Mouse (Mus musculus): ENCODE data around the gene Drd1.

Gene Drd1

DNA sequence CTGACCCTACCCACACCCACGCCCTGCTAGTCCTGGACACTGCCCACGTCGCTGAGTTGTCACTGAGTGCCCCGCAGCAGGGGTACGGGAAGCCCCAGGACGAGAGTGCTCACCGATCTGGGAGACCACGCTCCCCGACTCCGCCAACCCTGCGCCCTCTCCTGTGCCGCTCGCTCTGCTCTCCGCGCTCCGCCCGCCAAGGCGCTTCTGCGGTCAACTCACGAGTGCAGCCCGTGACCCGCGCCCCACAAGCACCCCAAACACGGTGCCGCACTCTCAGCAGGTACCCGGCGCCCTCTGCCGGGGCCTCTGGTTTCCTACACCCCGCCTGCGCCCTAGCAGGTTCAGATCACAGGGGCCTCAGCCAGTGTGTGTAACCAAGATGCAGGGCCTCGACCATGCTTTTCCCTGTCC is at the start of gene Drd1:
TSS of gene Drd1 (minus strand) at position 258 of the 414 bp plus-strand sequence.
- in situ Hi-C loops (cut with MboI; ENCODE audit: low pct_unique_long_range_greater_than_20kb in 1 of 2, low sequenced_read_pairs in 2 of 2, unreplicated experiment in 1 of 2), result loop anchor here (10.0 to 25.0 kb wide), 3 partner anchors 241 to 271 kb away; no protein-coding TSS in a partner anchor

DNA sequence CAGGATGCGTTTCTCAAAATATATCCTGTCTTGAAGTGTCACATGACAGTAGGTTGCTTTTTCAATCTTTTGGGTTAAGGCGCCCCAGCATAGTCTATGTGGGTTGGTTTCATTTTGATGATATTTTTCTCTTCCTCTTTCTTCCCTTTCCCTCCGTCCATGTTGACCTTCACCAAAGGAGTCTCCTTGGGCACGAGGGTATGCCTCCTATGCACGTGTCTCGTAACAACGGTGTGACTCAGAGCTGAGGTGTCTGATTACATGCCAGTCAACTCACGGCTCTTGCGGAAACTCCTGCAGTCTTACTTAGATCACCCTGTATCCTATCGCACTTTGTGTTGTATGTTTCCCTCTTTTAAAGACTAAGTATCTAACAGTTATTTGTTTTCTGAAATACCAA is 48.4 kb upstream of the Drd1 start:
- in situ Hi-C loops (cut with MboI; ENCODE audit: low pct_unique_long_range_greater_than_20kb in 1 of 2, low sequenced_read_pairs in 2 of 2, unreplicated experiment in 1 of 2), result no loop called here

DNA sequence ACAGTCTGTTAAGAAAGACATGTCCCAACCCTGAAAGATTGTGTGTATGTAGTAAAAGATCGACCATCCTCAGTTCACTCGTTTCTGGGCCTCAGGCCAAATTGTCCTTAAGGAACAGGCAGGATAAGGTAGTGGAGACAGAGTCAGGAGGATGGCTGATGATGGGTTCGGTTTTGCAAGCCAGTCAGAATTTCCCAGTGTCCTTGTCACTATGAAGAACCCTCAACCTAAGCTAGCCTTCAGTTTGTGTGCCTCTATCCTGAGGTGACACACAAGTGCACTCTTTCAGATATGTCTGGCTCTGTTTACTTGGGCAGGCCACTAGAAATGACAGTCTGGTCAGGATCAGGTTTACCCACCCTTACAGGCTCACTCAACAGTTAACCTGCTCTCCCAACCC is 47.8 kb upstream of the Drd1 start:
- in situ Hi-C loops (cut with MboI; ENCODE audit: low pct_unique_long_range_greater_than_20kb in 1 of 2, low sequenced_read_pairs in 2 of 2, unreplicated experiment in 1 of 2), result no loop called here

DNA sequence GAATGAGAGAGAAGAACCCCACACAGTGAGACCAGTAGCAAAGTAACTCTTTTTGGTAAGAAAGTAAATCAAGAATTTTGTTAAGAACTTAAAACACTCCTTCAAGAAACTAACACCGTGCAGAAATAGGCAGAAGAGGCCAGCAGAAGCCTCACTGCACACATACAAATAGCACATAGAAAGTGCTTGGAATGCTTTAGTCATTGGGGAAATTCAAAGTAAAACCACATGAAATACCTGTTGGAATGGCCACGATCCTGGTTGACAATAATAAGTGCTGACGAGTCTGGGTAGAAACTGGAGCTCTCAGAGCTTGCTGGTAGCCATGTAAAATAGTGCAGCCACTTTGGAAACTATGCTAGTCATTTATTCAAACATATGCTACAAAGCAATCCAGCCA is 46.6 kb upstream of the Drd1 start:
- in situ Hi-C loops (cut with MboI; ENCODE audit: low pct_unique_long_range_greater_than_20kb in 1 of 2, low sequenced_read_pairs in 2 of 2, unreplicated experiment in 1 of 2), result no loop called here

DNA sequence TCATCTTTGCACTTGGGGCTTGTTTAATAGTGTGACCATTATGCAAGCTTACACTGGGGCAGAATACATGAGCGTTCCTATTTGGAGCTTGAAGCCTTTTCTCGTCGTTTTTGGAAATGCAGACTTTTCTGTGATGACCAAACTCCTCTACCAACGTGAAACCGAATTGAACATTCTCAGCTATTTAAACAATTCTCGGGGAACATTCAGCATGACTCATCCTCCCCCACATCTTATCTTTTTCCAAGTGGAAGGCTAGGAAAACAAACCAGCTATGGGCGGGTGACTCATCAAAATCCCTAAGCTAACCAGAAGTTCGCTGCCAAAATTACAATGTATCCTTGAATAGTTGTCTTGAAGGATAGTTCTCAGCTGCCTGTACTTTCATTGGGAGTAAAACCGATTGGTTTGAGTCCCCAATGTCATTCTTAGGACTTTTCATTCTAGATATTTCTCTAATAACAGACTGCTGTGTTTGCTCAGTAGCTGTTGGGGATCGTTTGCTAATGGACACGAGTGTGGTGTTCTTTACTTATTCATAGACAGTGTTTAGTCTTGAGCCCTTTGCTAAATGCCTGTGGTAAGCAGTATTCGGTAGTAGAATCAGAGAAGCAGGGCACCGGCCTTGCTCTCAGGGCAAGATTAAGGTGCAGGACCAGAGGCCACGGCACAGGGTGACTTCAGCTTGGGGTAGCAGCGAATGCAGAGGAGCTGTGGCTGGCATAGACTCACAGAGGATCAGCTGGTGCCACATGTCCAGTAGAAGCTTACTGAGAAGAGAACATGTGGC is 45.7 kb upstream of the Drd1 start:
- in situ Hi-C loops (cut with MboI; ENCODE audit: low pct_unique_long_range_greater_than_20kb in 1 of 2, low sequenced_read_pairs in 2 of 2, unreplicated experiment in 1 of 2), result no loop called here

DNA sequence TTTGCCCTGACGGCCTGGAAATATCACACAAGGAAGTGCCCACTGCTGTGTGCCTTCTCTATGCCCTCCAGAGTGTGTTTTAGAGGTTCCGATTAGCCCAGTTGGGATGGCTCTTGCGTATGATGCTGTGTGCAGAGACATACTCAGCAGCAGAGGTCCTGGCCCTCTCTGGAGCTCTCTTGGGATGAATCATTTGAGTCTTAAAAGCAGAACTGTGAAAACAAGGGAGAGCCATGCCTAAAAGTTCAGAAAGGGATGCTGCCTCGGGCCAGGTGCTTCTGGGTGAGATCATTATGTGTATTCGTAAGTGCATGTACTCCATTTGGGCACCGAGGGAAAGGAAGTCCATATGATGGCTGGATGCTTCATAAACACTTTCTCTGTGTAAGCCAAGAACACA is 42.3 kb upstream of the Drd1 start:
- in situ Hi-C loops (cut with MboI; ENCODE audit: low pct_unique_long_range_greater_than_20kb in 1 of 2, low sequenced_read_pairs in 2 of 2, unreplicated experiment in 1 of 2), result no loop called here

DNA sequence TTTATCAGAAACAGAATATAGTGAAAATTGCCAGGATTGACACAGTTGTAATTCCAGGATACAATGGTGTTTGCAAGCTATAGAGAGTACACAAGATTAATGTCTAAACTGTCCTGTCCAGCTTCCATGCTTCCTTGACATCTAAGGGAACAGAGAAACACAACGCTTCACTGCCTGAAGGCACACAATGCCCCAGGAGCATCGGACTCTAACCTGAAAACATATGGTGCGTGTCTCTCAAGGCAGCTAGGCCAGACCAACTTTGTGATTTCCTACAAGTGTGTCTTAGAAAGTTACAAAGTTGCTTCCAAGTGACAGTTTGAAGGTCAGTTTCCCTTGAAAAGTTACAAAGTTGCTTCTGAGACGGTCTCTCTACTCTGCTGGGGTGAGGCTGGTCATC is 41.7 kb upstream of the Drd1 start:
- in situ Hi-C loops (cut with MboI; ENCODE audit: low pct_unique_long_range_greater_than_20kb in 1 of 2, low sequenced_read_pairs in 2 of 2, unreplicated experiment in 1 of 2), result no loop called here

DNA sequence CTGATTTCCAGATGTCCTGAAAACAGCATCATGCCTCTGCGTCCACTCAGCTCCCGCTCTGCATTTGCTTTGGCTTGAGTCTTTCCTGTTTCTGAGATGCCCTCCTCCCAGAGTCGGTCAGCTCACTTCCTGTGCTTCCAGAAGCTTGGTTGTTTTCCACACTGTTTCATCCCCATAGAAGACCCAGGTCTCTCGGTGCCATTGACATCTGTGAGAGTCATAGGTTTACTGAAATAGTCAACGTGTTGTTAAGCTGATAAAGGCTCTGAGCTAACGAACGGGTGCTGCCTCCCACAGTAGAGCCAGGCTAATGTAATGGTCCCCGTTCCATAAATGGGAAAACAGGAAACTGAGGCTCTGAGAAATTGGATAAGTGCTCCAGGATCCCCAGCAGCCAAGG is 40.2 kb upstream of the Drd1 start:
- in situ Hi-C loops (cut with MboI; ENCODE audit: low pct_unique_long_range_greater_than_20kb in 1 of 2, low sequenced_read_pairs in 2 of 2, unreplicated experiment in 1 of 2), result no loop called here

DNA sequence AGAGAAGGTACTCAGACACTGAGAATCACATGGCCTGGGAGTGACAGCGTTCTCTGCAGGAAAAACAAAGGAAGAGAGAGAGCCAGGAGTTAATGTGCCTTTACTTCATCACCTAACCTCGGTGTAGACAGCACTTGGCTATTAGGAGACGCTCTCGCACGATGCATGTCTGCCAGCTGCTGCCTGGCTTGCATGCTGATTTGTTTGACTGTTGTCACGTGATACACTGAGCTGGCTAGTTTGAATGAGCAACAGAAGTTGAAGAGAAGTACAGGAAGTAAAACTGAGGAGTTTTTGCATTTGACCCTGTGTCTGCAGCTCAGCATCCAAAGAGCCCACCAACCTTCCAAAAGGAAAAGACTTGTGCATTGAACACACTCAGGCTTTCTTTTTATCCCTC is 39.5 kb upstream of the Drd1 start:
- in situ Hi-C loops (cut with MboI; ENCODE audit: low pct_unique_long_range_greater_than_20kb in 1 of 2, low sequenced_read_pairs in 2 of 2, unreplicated experiment in 1 of 2), result no loop called here

DNA sequence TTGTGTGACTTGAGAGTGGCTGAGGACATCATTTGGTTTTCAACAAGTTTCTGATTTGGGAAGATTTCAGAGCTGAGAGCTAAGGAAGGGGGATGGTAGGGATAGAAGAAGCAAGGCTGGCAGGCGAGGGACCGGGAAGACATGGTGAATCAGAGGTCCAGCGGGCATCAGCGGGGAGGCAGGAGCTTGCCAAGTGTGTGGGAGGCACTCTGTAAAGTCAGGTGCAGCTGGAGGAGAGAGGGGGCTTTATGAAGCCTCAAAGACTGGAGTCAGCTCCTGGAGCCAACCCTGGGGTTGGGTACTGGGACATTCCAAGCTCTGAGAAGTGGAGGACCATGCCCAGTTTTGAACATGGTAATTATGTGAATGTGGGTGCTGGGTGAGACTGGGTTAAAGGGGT is 38.8 kb upstream of the Drd1 start:
- in situ Hi-C loops (cut with MboI; ENCODE audit: low pct_unique_long_range_greater_than_20kb in 1 of 2, low sequenced_read_pairs in 2 of 2, unreplicated experiment in 1 of 2), result no loop called here

DNA sequence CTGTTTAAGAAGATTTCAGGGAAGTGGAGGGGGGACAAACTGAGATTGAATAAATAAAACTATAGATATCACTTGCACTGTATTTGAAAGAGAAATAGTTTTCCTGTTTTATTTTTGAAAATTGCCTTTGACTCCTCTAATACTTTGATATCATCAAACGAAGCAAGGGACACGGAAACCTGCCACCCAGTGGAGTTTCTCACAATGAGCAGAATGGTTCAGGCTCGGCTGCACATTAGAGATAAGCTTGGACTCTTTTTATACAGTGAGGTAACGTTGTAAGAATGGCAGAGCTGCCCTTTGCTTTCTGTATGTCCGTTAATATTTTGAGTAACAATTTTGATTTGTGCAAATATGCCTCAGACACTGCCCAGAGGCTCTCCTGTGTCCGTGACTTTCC is 36.2 kb upstream of the Drd1 start:
- in situ Hi-C loops (cut with MboI; ENCODE audit: low pct_unique_long_range_greater_than_20kb in 1 of 2, low sequenced_read_pairs in 2 of 2, unreplicated experiment in 1 of 2), result no loop called here

DNA sequence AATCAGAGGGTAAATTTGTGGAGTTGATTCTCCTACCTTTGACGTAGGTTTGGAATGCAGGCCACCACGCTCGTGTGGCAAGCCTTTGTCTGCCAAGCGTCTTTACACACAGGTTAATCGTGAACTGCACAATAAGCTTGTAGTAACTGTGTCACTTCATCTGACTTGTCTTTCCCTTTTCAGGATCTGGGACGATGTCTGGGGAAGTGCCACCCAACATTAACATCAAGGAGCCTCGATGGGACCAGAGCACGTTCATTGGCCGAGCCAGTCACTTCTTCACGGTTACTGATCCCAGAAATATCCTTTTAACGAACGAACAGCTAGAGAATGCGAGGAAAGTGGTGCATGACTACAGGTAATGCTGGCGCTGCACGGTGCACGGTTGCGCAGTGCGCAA is 29.8 kb upstream of the Drd1 start:
- in situ Hi-C loops (cut with MboI; ENCODE audit: low pct_unique_long_range_greater_than_20kb in 1 of 2, low sequenced_read_pairs in 2 of 2, unreplicated experiment in 1 of 2), result no loop called here

DNA sequence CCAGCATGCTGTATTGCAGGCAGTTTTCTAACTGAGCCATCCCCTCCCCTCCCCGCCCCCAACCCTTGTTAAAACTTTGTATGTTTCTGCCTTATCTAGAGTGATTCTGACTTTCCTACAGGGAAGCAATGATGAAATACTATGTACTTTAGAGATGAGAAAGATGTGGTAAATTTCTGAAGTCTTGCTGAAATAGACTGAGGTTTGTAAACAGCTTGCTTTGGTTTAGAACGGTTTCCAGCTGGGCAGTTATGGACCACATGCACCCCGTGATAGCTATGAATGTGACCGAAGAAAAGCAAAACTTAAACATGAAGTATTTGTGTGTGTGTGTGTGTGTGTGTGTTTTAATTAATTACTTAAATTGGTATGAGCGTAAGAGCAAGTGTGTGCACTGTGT is 29.3 kb upstream of the Drd1 start:
- in situ Hi-C loops (cut with MboI; ENCODE audit: low pct_unique_long_range_greater_than_20kb in 1 of 2, low sequenced_read_pairs in 2 of 2, unreplicated experiment in 1 of 2), result no loop called here

DNA sequence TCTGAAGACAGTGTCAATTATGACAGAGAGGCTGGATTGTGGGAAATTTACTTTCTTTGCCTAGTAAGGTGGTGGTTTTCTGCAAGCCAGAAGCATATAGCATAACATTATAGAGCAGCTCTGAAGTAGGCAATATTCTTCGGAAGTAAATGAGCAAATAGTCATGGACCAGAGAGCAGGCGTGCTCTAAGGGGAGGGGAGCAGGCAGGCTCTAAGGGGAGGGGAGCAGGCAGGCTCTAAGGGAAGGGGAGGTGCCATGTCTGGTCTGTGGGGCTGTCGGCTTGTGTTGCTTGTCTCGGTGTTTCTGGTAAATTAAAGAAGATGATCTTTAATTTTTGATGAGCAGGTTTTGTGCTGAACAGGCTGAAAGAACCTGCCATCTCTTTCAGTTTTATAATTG is 28.7 kb upstream of the Drd1 start:
- in situ Hi-C loops (cut with MboI; ENCODE audit: low pct_unique_long_range_greater_than_20kb in 1 of 2, low sequenced_read_pairs in 2 of 2, unreplicated experiment in 1 of 2), result no loop called here

DNA sequence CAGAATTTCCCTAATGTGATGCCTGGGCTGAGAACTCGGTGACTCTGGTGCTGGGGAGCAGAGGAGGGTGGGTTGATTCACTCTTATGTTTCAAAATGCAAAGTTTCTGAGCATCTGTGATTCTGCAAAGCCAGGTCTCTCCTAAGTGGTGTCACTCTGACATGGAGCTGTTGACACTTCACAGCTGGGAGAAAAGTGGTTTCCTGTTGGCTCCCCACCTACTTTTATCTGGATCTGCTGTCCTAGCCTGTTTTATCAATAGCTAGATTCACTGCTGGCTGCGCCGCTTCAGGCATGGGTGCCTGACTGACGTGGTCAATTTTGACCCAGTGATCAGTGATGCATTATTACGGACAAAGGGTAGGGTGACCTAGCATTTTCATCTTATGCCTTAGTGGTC is 27.4 kb upstream of the Drd1 start:
- in situ Hi-C loops (cut with MboI; ENCODE audit: low pct_unique_long_range_greater_than_20kb in 1 of 2, low sequenced_read_pairs in 2 of 2, unreplicated experiment in 1 of 2), result no loop called here

DNA sequence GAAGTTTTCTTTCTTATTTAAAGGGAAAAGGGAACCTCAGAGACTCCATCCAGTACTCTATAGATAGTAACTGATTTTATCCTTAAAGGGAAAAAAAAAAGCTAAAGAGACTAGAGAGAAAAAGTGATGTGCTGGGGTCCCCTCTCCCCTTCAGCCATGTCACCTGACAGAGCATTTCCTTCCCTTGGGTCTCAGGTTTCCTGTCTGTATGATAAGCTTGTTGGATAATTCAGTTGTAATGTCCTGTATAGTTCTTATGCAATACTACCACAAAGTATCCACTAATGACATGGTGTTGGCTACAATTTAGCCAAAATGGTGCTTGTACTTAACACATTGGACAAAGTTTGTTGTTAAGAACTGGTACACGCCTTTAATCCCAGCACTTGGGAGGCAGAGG is 25.3 kb upstream of the Drd1 start:
- in situ Hi-C loops (cut with MboI; ENCODE audit: low pct_unique_long_range_greater_than_20kb in 1 of 2, low sequenced_read_pairs in 2 of 2, unreplicated experiment in 1 of 2), result no loop called here

DNA sequence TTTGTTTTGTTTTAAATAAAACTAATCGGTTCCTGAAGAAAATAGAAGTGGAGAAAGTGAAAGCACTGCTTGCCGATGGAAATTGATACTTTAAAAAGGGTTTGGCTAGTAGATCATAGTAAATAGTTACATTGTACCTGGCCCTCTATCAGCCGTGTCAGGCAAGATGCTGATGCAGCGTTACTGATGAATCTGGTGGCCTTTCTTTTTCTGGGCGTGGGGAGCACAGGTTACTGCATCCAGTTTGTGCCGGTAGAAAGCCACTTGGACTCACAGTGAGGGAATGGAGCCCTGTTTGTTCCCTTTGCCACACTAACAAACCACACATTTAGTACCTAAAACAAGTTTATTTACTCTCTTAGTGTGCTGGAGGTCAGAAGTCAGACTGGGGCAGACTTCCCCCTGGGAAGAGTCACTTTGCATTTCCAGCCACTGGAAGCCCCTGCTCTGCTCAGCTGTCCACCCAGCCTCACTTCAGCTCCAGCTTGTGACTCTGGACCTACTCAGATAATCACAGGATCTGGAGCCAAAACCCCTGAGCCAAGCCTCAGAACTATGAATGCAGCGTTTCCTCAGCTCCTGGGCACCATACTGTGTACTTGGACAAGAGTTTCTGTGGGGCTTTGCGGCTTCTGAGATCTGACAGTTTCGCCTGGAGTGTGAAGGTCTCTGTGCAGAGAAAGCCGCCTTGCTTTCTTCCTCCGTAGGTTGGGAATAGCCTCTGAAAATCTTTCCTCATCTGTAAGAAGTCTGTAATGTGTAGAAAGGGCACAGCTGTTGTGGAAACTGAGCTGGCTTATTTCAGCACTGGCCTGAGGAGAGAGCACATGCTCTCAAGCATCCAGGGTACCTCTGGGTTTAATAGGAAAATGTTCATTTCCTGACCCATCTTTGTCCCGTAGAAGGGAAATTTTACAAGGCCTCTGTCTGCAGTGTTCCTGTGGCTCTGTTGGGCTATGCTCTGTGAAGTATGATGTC is 24.6 kb upstream of the Drd1 start:
- in situ Hi-C loops (cut with MboI; ENCODE audit: low pct_unique_long_range_greater_than_20kb in 1 of 2, low sequenced_read_pairs in 2 of 2, unreplicated experiment in 1 of 2), result no loop called here

DNA sequence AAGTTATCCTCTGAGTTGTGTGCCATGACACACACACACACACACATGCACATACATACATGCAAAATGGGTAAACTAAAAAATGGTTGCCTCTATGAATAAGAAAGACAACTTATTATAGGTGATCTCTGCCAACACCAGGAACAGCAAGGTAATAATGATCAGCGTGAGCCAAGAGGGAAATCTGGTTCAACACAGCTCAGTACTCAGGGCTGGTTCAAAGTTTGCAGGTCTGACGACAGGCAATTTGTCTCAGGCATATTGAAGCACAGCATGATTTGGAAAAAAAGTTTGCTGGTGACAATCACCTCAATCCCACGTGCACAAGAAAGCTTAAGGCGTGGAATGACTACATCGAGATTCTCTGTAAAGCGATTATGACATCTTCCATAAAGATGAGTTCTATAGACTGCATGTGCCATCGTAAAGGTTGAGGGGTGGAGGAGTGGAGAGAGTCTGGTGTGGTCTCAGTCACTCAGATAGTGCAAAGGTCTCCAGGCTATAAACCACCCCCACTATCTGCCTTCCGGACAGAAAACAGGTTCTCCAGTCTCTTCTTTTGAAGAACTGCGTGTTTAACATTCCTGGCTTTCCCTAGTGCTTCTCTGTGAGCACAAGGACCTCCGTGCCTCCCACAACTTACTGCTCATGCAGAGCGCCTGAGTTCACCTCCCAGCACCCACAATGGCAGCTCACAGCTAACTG is 22.1 kb upstream of the Drd1 start:
- in situ Hi-C loops (cut with MboI; ENCODE audit: low pct_unique_long_range_greater_than_20kb in 1 of 2, low sequenced_read_pairs in 2 of 2, unreplicated experiment in 1 of 2), result no loop called here

Data from mouse embryonic stem cell (cell line).